Mouse (Mus musculus): ENCODE results near the gene Dtl.

The Dtl gene

GRCm38 (mm10) chr1:191579524-191579923 is 4.2 kb upstream of the Dtl start:
- DNase-seq (ENCODE audit: low spot score in 2 of 2): no peak

- no peak for DNase-seq (ENCODE audit: low spot score in 2 of 2)
Measured at GRCm38 (mm10) chr1:191574871-191575457, 380 bp downstream of the Dtl start.

- DNase-seq (ENCODE audit: low spot score in 2 of 2): no peak
Measured at GRCm38 (mm10) chr1:191573906-191574639, 1.3 kb downstream of the Dtl start.

GRCm38 (mm10) chr1:191570415-191570814 is 4.9 kb downstream of the Dtl start:
- no peak for DNase-seq (ENCODE audit: low spot score in 2 of 2)

GRCm38 (mm10) chr1:191569625-191570024 is 5.7 kb downstream of the Dtl start:
- no peak for DNase-seq (ENCODE audit: low spot score in 2 of 2)

GRCm38 (mm10) chr1:191567859-191568258 is 7.5 kb downstream of the Dtl start:
- DNase-seq (ENCODE audit: low spot score in 2 of 2): no peak

GRCm38 (mm10) chr1:191562823-191563365 is 12.4 kb downstream of the Dtl start:
- DNase-seq (ENCODE audit: low spot score in 2 of 2): peak in 1 of 2 experiments; percentile 43

- DNase-seq (ENCODE audit: low spot score in 2 of 2): no peak
Measured at GRCm38 (mm10) chr1:191559779-191560178, 15.6 kb downstream of the Dtl start.

- DNase-seq (ENCODE audit: low spot score in 2 of 2): no peak
Measured at GRCm38 (mm10) chr1:191557109-191557508, 18.2 kb downstream of the Dtl start.

- DNase-seq (ENCODE audit: low spot score in 2 of 2): no peak
Measured at GRCm38 (mm10) chr1:191550786-191551185, 24.6 kb downstream of the Dtl start.

- DNase-seq (ENCODE audit: low spot score in 2 of 2): no peak
Measured at GRCm38 (mm10) chr1:191543747-191544146, 31.6 kb downstream of the Dtl start.

GRCm38 (mm10) chr1:191541619-191542018 is 33.7 kb downstream of the Dtl start:
- DNase-seq (ENCODE audit: low spot score in 2 of 2): peak in 1 of 2 experiments; percentile 8

- DNase-seq (ENCODE audit: low spot score in 2 of 2): peak; percentile 60 to 85
Measured at GRCm38 (mm10) chr1:191541014-191541413, 34.3 kb downstream of the Dtl start.

- DNase-seq (ENCODE audit: low spot score in 2 of 2): no peak
Measured at GRCm38 (mm10) chr1:191540300-191540699, 35.0 kb downstream of the Dtl start.

GRCm38 (mm10) chr1:191534896-191535295 is 40.4 kb downstream of the Dtl start:
- DNase-seq (ENCODE audit: low spot score in 2 of 2): no peak

- no peak for DNase-seq (ENCODE audit: low spot score in 2 of 2)
Measured at GRCm38 (mm10) chr1:191531023-191531422, 44.3 kb downstream of the Dtl start.

GRCm38 (mm10) chr1:191529406-191529805 is 45.9 kb downstream of the Dtl start:
- no peak for DNase-seq (ENCODE audit: low spot score in 2 of 2)

- no peak for DNase-seq (ENCODE audit: low spot score in 2 of 2)
Measured at GRCm38 (mm10) chr1:191527921-191528612, 47.3 kb downstream of the Dtl start.

GRCm38 (mm10) chr1:191527089-191527488 is 48.3 kb downstream of the Dtl start:
- peak; percentile 31 to 49 for DNase-seq (ENCODE audit: low spot score in 2 of 2)

- DNase-seq (ENCODE audit: low spot score in 2 of 2): no peak
Measured at GRCm38 (mm10) chr1:191521395-191521794, 53.9 kb downstream of the Dtl start.

GRCm38 (mm10) chr1:191520669-191521068 is 54.7 kb downstream of the Dtl start:
- DNase-seq (ENCODE audit: low spot score in 2 of 2): no peak

- no peak for DNase-seq (ENCODE audit: low spot score in 2 of 2)
Measured at GRCm38 (mm10) chr1:191520194-191520593, 55.1 kb downstream of the Dtl start.
